7 mouse cellular contexts compared by ENCODE assay signal in genomic region chr10:80989854-80990253, GRCm38 (mm10). TPM values are rescaled to one million over a fixed set of nuclear protein-coding genes. Genes with fewer than 3 reads are reported as not detected.
"Had no signal": no experiment of that assay in that cellular context is flagged by ENCODE, and none has a peak within 500 bp of the region (broad histone marks: within the 10 kb centered on the region; RNA-seq: fewer than 3 reads in every experiment).

No protein-coding gene starts in this region.

RNA-seq across cellular contexts. Expression of gene Diras1, which starts 35.6 kb away (rescaled TPM):
- total RNA-seq: heart, adult 2 months; heart, postnatal 36 days; hematopoietic stem cell, adult 5-6 weeks had no signal
- polyA plus RNA-seq: gonadal fat pad, adult 2 months; heart, embryonic 15.5 days; heart, postnatal 0 days; liver, embryonic 11.5 days had no signal
